Mouse (Mus musculus) spleen, adult 2 months (tissue): ENCODE measurements around the gene Chml.

ENCODE experiments used
- CTCF ChIP-seq: fragments of 200-500 bp; IDR thresholded peaks from 2 replicates; pipeline ENCODE4 v1.5.1; 2011; ENCODE audit warnings: mild to moderate bottlenecking, inconsistent platforms; ENCODE audit not compliant: insufficient read depth, insufficient read length, insufficient replicate concordance; ENCODE audit errors: extremely low read depth
- POLR2A ChIP-seq: fragments of 200-500 bp; IDR thresholded peaks from 2 replicates; pipeline ENCODE4 v1.6.1; 2011; ENCODE audit warnings: low read depth, low read length, inconsistent platforms

- no peak for TF ChIP-seq CTCF
- no peak for TF ChIP-seq POLR2A
Measured at GRCm38 (mm10) chr1:175632470-175632869, 60.2 kb downstream of the Chml start.
